Mouse (Mus musculus) brain, embryonic 14.5 days (tissue): Measurements from ENCODE around the gene Exosc10. TPM values are rescaled to one million over a fixed set of nuclear protein-coding genes. Genes with fewer than 3 reads are reported as not detected.

ENCODE experiments used
- DNase-seq: peaks from one replicate; pipeline ENCODE4 v3.0.0-alpha.2; 2011; ENCODE audit warnings: low read depth
- CTCF ChIP-seq: fragments of 200-500 bp; IDR thresholded peaks from 2 replicates; pipeline ENCODE4 v1.5.1; 2012; ENCODE audit warnings: inconsistent platforms, mild to moderate bottlenecking, moderate library complexity, borderline replicate concordance; ENCODE audit not compliant: insufficient read depth, insufficient read length; ENCODE audit errors: extremely low read depth
- POLR2A ChIP-seq: fragments of 200-500 bp; IDR thresholded peaks from 2 replicates; pipeline ENCODE4 v1.6.1; 2012; ENCODE audit warnings: mild to moderate bottlenecking, inconsistent platforms, borderline replicate concordance; ENCODE audit not compliant: poor library complexity, insufficient read depth, insufficient read length, severe bottlenecking; ENCODE audit errors: extremely low read depth
- polyA plus RNA-seq: library from polyadenylated mRNA; depleted of rRNA; stranded (reverse); fragments of >200 nt; gene quantifications from 2 replicates; pipeline ENCODE4 v1.2.3, GENCODE M21; 2012; rRNA removed

Exosc10 gene
- polyA plus RNA-seq, 1 experiment: 71.3 TPM

DNA sequence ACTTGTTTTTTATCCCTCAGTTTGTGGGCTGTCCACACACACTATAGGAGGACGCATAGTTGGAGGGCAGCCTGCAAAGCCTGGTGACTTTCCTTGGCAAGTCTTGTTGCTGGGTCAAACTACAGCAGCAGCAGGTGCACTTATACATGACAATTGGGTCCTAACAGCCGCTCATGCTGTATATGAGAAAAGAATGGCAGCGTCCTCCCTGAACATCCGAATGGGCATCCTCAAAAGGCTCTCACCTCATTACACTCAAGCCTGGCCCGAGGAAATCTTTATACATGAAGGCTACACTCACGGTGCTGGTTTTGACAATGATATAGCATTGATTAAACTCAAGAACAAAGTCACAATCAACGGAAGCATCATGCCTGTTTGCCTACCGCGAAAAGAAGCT is 55.5 kb downstream of the Exosc10 start:
- DNase-seq: no peak
- TF ChIP-seq CTCF: no peak
- TF ChIP-seq POLR2A: no peak

DNA sequence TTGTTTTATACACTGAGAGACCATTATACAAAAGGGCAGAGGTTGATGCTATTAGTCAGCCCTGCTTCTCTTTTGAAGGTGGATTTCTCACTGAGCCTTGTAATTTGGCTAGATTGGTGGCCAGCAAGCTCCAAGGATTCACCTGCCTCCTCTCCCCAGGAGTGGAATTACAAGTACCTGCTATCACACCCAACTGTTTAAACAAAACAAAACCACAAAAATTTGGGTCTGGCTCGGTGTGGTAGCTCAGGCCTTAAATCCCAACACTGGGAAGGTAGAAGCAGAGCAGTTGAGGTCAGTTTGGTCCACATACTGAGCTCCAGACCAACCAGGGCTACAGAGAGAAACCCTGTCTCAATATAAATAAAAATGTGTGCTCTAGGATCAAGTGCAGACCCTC is 61.6 kb downstream of the Exosc10 start:
- no peak for TF ChIP-seq CTCF
- no peak for TF ChIP-seq POLR2A
- DNase-seq: no peak

DNA sequence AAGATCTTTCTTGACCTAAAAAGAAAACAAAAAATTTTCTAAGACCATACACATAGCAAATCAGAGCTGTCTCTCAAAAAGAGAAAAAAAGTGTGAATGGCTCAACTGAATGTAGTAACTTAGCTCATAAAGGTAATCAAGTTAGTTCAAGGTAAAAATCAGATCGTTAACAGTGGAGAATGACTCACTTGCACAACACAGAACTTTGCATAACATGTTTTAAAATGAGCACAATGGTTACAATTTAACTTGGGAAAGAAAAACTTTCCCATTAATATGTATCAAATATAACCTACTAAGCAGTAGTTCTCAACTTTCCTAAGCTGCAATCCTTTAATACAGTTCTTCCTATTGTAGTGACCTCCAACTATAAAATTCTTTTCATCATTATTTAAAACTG is 62.5 kb downstream of the Exosc10 start:
- DNase-seq: no peak
- TF ChIP-seq CTCF: no peak

DNA sequence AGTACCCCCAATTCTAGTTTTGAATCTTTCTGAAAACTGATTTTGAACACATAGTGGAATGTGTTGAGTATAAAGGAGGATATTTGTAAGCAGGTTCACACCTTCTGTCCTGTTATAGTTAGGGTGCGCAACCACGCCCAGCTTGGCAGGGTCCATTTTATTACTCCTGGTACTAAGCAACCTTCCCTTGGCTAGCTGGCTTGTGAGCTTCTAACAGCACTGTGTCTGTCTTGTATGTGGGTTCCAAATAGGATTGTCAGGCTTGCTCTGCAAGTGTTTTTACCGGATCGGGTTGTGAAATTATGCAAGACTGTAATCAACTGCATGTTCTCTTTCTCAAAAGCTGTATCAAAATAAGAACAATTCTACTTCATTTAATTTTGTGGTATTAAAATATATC is 64.3 kb downstream of the Exosc10 start:
- TF ChIP-seq POLR2A (no peak), CTCF (no peak)
- DNase-seq: no peak

DNA sequence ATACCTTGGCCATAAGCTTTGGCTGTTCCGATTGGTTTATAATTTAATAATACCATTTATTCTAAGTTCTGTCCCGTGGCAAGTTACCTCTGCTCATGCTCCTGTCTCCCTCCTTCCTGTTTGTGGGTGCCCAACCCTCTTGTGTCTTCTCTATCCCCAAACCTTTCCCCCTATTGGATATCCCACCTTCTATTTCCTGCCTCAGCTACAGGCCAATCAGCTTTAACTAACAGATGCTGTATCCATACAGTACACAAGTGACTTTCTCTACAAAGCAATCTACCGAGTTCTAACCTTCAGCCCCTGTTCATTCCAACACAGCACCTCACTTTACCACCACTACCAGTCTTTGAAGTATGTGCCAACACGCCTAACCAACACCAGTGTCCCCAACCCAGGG is 65.4 kb downstream of the Exosc10 start:
- no peak for TF ChIP-seq POLR2A
- TF ChIP-seq CTCF: no peak
- no peak for DNase-seq

DNA sequence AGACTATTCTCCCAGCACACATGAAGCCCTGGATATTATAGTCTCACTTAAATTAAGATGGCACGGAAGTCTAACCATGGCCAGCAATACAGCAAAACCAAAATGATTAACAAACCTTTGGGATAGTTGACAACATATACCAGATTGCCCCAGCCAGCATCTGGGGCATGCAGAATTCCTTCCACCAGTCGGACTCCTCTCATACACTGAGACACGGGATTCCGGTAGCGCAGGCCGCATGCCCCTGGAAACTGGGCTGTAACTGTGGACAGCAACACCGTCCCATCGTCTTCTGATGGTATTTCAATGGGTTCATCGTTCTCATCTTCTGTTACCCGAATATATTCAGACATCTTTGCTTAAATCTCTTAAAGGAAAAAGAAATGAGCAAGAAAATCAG is 66.8 kb downstream of the Exosc10 start:
- no peak for DNase-seq
- TF ChIP-seq CTCF (no peak), POLR2A (no peak)

DNA sequence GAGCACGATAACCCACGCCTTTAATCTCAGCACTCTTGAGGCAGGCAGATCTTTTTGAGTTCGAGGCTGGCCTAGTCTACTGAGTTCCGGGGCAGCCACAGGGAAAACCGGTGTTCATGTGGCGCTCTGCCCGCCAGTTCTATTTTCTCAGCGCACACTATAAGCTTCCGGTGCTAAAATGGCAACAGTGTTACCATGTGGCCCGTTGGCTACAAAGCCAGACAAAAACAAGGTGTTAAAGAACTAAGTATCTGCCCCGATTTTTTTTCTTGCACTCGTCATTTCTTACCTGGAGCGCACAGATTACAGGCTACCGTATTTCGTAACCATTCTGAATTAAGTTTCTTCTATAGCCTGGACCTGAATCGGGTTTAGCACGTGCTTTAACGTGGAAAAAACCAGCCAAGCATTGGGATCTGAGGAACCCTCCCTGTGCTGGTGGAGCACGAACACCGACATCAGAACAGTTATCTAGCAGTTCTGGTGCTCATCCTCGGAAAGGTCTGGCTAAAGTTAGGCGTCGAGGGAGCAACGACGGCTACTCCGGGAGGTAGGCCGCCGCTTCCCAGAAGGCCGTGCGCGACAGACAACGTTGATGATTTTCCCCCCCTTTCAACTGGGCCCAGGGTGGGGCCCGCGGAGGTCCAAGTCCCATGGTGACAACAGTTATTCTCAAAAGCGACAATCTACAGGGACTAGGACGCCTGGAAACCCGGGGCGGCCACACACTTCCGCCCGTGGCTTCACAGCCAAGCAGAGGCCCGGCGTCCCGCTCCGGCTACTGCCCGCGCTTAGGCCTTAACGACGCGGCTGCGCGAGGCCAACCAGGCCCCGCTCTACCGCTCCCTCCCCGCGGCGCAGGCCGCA is 67.8 kb downstream of the Exosc10 start:
- TF ChIP-seq CTCF: no peak
- no peak for TF ChIP-seq POLR2A
- DNase-seq: peak; percentile 80

DNA sequence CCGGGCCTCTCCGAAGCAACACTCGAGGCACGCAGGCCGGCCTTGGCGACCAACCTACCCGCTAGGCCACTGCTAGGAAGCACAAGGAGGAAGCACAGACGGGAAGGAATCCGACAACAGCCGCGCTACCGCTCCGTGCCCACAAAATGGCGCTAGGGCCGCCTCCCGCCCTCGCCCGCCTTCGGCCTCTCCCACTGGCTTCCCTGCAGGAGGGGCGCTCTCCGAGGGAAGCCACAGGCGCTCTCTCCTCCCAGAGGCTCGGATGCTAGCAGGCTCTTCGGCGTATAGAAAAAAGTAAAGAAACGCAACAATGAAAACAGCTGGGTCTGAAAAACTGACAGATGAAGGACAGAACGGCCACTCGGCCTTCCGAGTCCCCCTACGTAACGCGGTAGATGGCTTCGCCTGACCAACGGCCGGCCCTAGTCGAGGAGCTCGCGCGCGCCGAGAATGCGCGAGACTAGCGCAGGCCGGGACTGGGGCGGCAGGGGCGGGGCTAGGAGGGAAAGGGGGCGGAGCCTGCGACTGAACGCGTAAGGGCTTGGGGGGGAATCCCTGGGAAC is 68.5 kb downstream of the Exosc10 start, which contains the start of gene Tardbp:
Gene Tardbp (minus strand): TSS at position 397 of the 563 bp plus-strand sequence.
- peak; percentile 92 for TF ChIP-seq POLR2A
- no peak for TF ChIP-seq CTCF

DNA sequence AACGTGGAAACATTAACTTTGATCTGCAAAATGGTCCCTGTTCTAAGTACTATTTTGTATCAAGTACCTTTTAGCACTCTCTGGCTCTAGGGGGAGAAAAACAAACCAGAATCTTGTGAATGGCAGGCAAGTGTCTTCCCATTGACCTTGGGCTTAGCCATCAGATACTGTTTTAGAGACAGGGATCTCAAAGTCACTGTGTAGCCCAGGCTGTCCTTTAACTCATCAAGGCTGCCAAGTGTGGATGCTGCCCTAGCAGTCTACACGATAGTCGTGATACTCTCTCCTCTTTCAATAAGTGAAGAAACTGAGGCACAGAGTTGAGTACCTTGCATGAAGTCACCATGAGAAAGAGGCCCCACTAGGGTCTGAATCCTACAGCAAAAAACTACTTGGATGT is 69.0 kb downstream of the Exosc10 start:
- no peak for TF ChIP-seq CTCF
- TF ChIP-seq POLR2A: no peak
- DNase-seq: no peak

More for the DNA sequence above, 68.5 kb downstream of the Exosc10 start, which contains the start of gene Tardbp:
- DNase-seq: peak; percentile 98

Other genes with a start within 250 kb of the Exosc10 start
- gene Ubiad1, start 113.7 kb upstream of the Exosc10 start, polyA plus RNA-seq: 15.8 and 16.7 TPM in 2 replicates
- gene Mtor, start 109.8 kb upstream of the Exosc10 start, polyA plus RNA-seq: 27.0 and 41.1 TPM in 2 replicates
- 0.05 and 0.08 TPM in 2 replicates for gene Angptl7, start 58.0 kb upstream of the Exosc10 start, polyA plus RNA-seq
- gene Srm, start 33.1 kb downstream of the Exosc10 start, polyA plus RNA-seq: 96.7 and 108 TPM in 2 replicates
- gene Masp2, start 44.1 kb downstream of the Exosc10 start, polyA plus RNA-seq: 1.6 and 2.6 TPM in 2 replicates
- gene Tardbp, start 68.6 kb downstream of the Exosc10 start, polyA plus RNA-seq: 438 and 625 TPM in 2 replicates
- gene Gm572, start 84.9 kb downstream of the Exosc10 start, polyA plus RNA-seq: not detected in 2 replicates
- gene Casz1, start 246.0 kb downstream of the Exosc10 start, polyA plus RNA-seq: 2.9 and 6.9 TPM in 2 replicates